Mouse (Mus musculus): Measurements from ENCODE around the gene Anxa6. TPM values are rescaled to one million over a fixed set of nuclear protein-coding genes. Genes with fewer than 3 reads are reported as not detected.

Gene Anxa6
- polyA plus RNA-seq, 1 experiment from 2014 or later, result 86.9 TPM

- Histone ChIP-seq H3K27ac (ENCODE audit: low read depth, low read length) (peak overlapping the region; percentile 46; the same call in 1 of the 2 replicates), H3K9me3 (ENCODE audit: control insufficient read depth) (no peaks in the 10 kb centered on the region), H3K9ac (ENCODE audit: low read depth, low read length) (no peak overlapping the region), H3K4me2 (replicated peaks; ENCODE audit: low read depth) (no peak overlapping the region), H3K27me3 (replicated peaks; ENCODE audit: control insufficient read depth, insufficient read depth, low read length) (no peaks in the 10 kb centered on the region), H3K4me3 (ENCODE audit: low read depth, low read length) (no peak overlapping the region), H3K36me3 (ENCODE audit: control insufficient read depth, insufficient read depth) (peaks cover 44% of the 10 kb centered on the region), H3K4me1 (replicated peaks; ENCODE audit: control insufficient read depth, insufficient read depth, low read length) (no peaks in the 10 kb centered on the region)
- 73% methylated on average over 5 of the region's 5 CpGs for WGBS
- TF ChIP-seq CTCF (IDR thresholded peaks at IDR 0.05; ENCODE audit: low read depth), result peak; percentile 42
- ATAC-seq, result peak; percentile 46
Measured at GRCm38 (mm10) chr11:55012551-55013521, 20.4 kb downstream of the Anxa6 start.

- H3K4me1 ChIP-seq (replicated peaks; ENCODE audit: control insufficient read depth, insufficient read depth, low read length), result no peaks in the 10 kb centered on the region
- no peak overlapping the region for H3K4me2 ChIP-seq (replicated peaks; ENCODE audit: low read depth)
- H3K27ac ChIP-seq (ENCODE audit: low read depth, low read length), result no peak overlapping the region
- no peak overlapping the region for H3K9ac ChIP-seq (ENCODE audit: low read depth, low read length)
- no peak for TF ChIP-seq CTCF (IDR thresholded peaks at IDR 0.05; ENCODE audit: low read depth)
- 92% methylated on average over 3 of the region's 3 CpGs for WGBS
- no peaks in the 10 kb centered on the region for H3K27me3 ChIP-seq (replicated peaks; ENCODE audit: control insufficient read depth, insufficient read depth, low read length)
- no peak for ATAC-seq
- no peaks in the 10 kb centered on the region for H3K9me3 ChIP-seq (ENCODE audit: control insufficient read depth)
- no peak overlapping the region for H3K4me3 ChIP-seq (ENCODE audit: low read depth, low read length)
- H3K36me3 ChIP-seq (ENCODE audit: control insufficient read depth, insufficient read depth), result peaks cover 53% of the 10 kb centered on the region
Measured at GRCm38 (mm10) chr11:55011440-55011839, 21.8 kb downstream of the Anxa6 start.

- Histone ChIP-seq H3K4me2 (replicated peaks; ENCODE audit: low read depth) (no peak overlapping the region), H3K9me3 (ENCODE audit: control insufficient read depth) (no peaks in the 10 kb centered on the region), H3K9ac (ENCODE audit: low read depth, low read length) (no peak overlapping the region), H3K27me3 (replicated peaks; ENCODE audit: control insufficient read depth, insufficient read depth, low read length) (no peaks in the 10 kb centered on the region), H3K4me3 (ENCODE audit: low read depth, low read length) (no peak overlapping the region), H3K4me1 (replicated peaks; ENCODE audit: control insufficient read depth, insufficient read depth, low read length) (no peaks in the 10 kb centered on the region), H3K36me3 (ENCODE audit: control insufficient read depth, insufficient read depth) (peaks cover 59% of the 10 kb centered on the region), H3K27ac (ENCODE audit: low read depth, low read length) (no peak overlapping the region)
- TF ChIP-seq CTCF (IDR thresholded peaks at IDR 0.05; ENCODE audit: low read depth), result no peak
- 71% methylated on average over 6 of the region's 6 CpGs for WGBS
- ATAC-seq, result no peak
Measured at GRCm38 (mm10) chr11:55008230-55008629, 25.0 kb downstream of the Anxa6 start.

- ATAC-seq, result no peak
- no peak overlapping the region for H3K9ac ChIP-seq (ENCODE audit: low read depth, low read length)
- WGBS, result 87% methylated on average over 5 of the region's 5 CpGs
- TF ChIP-seq CTCF (IDR thresholded peaks at IDR 0.05; ENCODE audit: low read depth), result peak; percentile 41; the same call in 1 of the 2 replicates
- no peak overlapping the region for H3K27ac ChIP-seq (ENCODE audit: low read depth, low read length)
- no peaks in the 10 kb centered on the region for H3K27me3 ChIP-seq (replicated peaks; ENCODE audit: control insufficient read depth, insufficient read depth, low read length)
- H3K36me3 ChIP-seq (ENCODE audit: control insufficient read depth, insufficient read depth), result peaks cover 69% of the 10 kb centered on the region
- H3K4me1 ChIP-seq (replicated peaks; ENCODE audit: control insufficient read depth, insufficient read depth, low read length), result no peaks in the 10 kb centered on the region
- no peaks in the 10 kb centered on the region for H3K9me3 ChIP-seq (ENCODE audit: control insufficient read depth)
- H3K4me2 ChIP-seq (replicated peaks; ENCODE audit: low read depth), result no peak overlapping the region
- H3K4me3 ChIP-seq (ENCODE audit: low read depth, low read length), result no peak overlapping the region
Measured at GRCm38 (mm10) chr11:55005684-55006083, 27.6 kb downstream of the Anxa6 start.

- 80% methylated on average over 7 of the region's 7 CpGs for WGBS
- no peak for TF ChIP-seq CTCF (IDR thresholded peaks at IDR 0.05; ENCODE audit: low read depth)
- no peak overlapping the region for H3K4me3 ChIP-seq (ENCODE audit: low read depth, low read length)
Measured at GRCm38 (mm10) chr11:55004970-55005502, 28.2 kb downstream of the Anxa6 start.

GRCm38 (mm10) chr11:54998708-54999107, 34.5 kb downstream of the Anxa6 start:
- Histone ChIP-seq H3K9me3 (ENCODE audit: control insufficient read depth) (no peaks in the 10 kb centered on the region), H3K4me1 (replicated peaks; ENCODE audit: control insufficient read depth, insufficient read depth, low read length) (no peaks in the 10 kb centered on the region), H3K4me2 (replicated peaks; ENCODE audit: low read depth) (0 out of 2 replicates have a peak overlapping the region, but pooled peaks have one; percentile 9), H3K27ac (ENCODE audit: low read depth, low read length) (no peak overlapping the region), H3K9ac (ENCODE audit: low read depth, low read length) (no peak overlapping the region), H3K36me3 (ENCODE audit: control insufficient read depth, insufficient read depth) (peaks cover 60% of the 10 kb centered on the region), H3K4me3 (ENCODE audit: low read depth, low read length) (no peak overlapping the region), H3K27me3 (replicated peaks; ENCODE audit: control insufficient read depth, insufficient read depth, low read length) (no peaks in the 10 kb centered on the region)
- TF ChIP-seq CTCF (IDR thresholded peaks at IDR 0.05; ENCODE audit: low read depth), result no peak
- 47% methylated on average over 2 of the region's 2 CpGs for whole genome bisulfite sequencing
- no peak for ATAC-seq

More at GRCm38 (mm10) chr11:55004970-55005502, 28.2 kb downstream of the Anxa6 start:
- Histone ChIP-seq H3K27me3 (replicated peaks; ENCODE audit: control insufficient read depth, insufficient read depth, low read length) (no peaks in the 10 kb centered on the region), H3K4me1 (replicated peaks; ENCODE audit: control insufficient read depth, insufficient read depth, low read length) (no peaks in the 10 kb centered on the region), H3K9ac (ENCODE audit: low read depth, low read length) (no peak overlapping the region), H3K27ac (ENCODE audit: low read depth, low read length) (no peak overlapping the region), H3K4me2 (replicated peaks; ENCODE audit: low read depth) (no peak overlapping the region), H3K36me3 (ENCODE audit: control insufficient read depth, insufficient read depth) (peaks cover 67% of the 10 kb centered on the region), H3K9me3 (ENCODE audit: control insufficient read depth) (no peaks in the 10 kb centered on the region)
- ATAC-seq, result no peak
